Mouse (Mus musculus) layer of hippocampus, postnatal 25 days (tissue): Measurements from ENCODE around the gene Runx2. TPM values are rescaled to one million over a fixed set of nuclear protein-coding genes. Genes with fewer than 3 reads are reported as not detected.

Experiments
- total RNA-seq, 2 experiments: library from RNA; stranded (reverse); gene quantifications; 2 replicates each; pipeline ENCODE4 v1.2.3; 2021

Gene Runx2
- total RNA-seq, 2 experiments from 2014 or later: 11.0 to 11.7 TPM

Other genes starting within 250 kb of the Runx2 start
- 10 to 100 TPM; 14.6 TPM for gene Supt3, start 37.6 kb downstream of the Runx2 start, total RNA-seq